Mouse (Mus musculus) heart, adult 2 months (tissue): ENCODE data around the gene Tcf12.

Experiments
- CTCF ChIP-seq: fragments of 200-600 bp; IDR thresholded peaks from 2 replicates; pipeline ENCODE4 v1.8.1; 2022; ENCODE audit warnings: antibody characterized with exemption, mild to moderate bottlenecking, moderate library complexity
- EP300 ChIP-seq: fragments of 200-500 bp; IDR thresholded peaks from 2 replicates; pipeline ENCODE4 v1.6.1; 2011; ENCODE audit warnings: low read depth, low read length, control low read depth; ENCODE audit not compliant: insufficient read depth
- POLR2A ChIP-seq: fragments of 200-500 bp; IDR thresholded peaks from 2 replicates; pipeline ENCODE4 v1.6.1; 2011; ENCODE audit warnings: mild to moderate bottlenecking, low read depth, low read length, control low read depth; ENCODE audit not compliant: insufficient read depth

GRCm38 (mm10) chr9:72099945-72100685, 11.6 kb downstream of the Tcf12 start:
- TF ChIP-seq CTCF (no peak), POLR2A (no peak), EP300 (no peak)
